Mouse (Mus musculus) C2C12 (cell line): ENCODE measurements around the gene Akt3.

ENCODE experiments used
- CTCF ChIP-seq: IDR thresholded peaks from one replicate; pipeline ENCODE4 v1.5.1; 2011; ENCODE audit not compliant: control insufficient read depth, insufficient read depth, insufficient read length
- MAX ChIP-seq: IDR thresholded peaks from one replicate; pipeline ENCODE4 v1.6.1; 2011; ENCODE audit warnings: mild to moderate bottlenecking, control low read depth
- MYOD1 ChIP-seq: IDR thresholded peaks from one replicate; pipeline ENCODE4 v1.6.1; 2011; ENCODE audit warnings: low read depth; ENCODE audit not compliant: control insufficient read depth, insufficient read length
- MYOG ChIP-seq: IDR thresholded peaks from one replicate; pipeline ENCODE4 v1.6.1; 2011; ENCODE audit not compliant: control insufficient read depth, insufficient read length; ENCODE audit errors: extremely low read depth
- USF1 ChIP-seq: IDR thresholded peaks from one replicate; pipeline ENCODE4 v1.6.1; 2011; ENCODE audit warnings: low read depth, mild to moderate bottlenecking, control low read depth, moderate library complexity

DNA sequence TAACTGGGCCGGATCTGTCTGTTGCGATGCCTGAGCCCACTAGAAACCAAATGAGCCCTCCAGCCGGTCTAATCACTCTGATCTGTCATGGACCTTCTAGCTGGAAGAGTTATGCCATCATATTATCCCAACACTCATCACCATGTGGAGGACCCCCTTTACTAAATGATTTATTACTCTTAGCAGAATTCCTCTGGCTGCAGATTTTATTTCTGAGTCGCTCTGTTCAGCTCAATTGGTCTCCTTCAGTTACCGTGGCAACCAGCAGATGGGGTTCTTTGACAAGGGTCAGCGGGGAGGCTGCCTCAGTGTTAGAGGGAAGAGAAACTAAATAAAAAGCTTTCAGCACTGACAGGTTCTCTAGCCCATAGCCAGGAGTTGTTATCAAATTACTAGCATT is 259.0 kb downstream of the Akt3 start:
- no peak for TF ChIP-seq CTCF
- no peak for TF ChIP-seq MYOG
- TF ChIP-seq MYOD1, result no peak
- no peak for TF ChIP-seq USF1
- TF ChIP-seq MAX, result no peak
